Mouse (Mus musculus): ENCODE measurements around the gene Lrrfip2.

GRCm38 (mm10) chr9:111153026-111153425, 35.6 kb downstream of the Lrrfip2 start:
- TF ChIP-seq CTCF (conservative IDR thresholded peaks at IDR 0.05 in 1 of 2, IDR thresholded peaks at IDR 0.05 in 1 of 2; ENCODE audit: low read depth in 2 of 2, low read length in 2 of 2) (no peak), USF2 (conservative IDR thresholded peaks at IDR 0.05; ENCODE audit: low read depth, low read length) (no peak), POLR2A (IDR thresholded peaks at IDR 0.05; ENCODE audit: low read depth, low read length) (no peak), TCF12 (IDR thresholded peaks at IDR 0.05; ENCODE audit: low read depth, low read length) (no peak), HCFC1 (IDR thresholded peaks at IDR 0.05; ENCODE audit: low read depth, low read length) (no peak), ZNF384 (IDR thresholded peaks at IDR 0.05; ENCODE audit: low read depth, low read length) (peak; percentile 49), ZKSCAN1 (IDR thresholded peaks at IDR 0.05; ENCODE audit: borderline replicate concordance, low read depth, low read length) (no peak), GABPA (IDR thresholded peaks at IDR 0.05; ENCODE audit: insufficient replicate concordance, low read depth, low read length) (no peak), KAT2A (IDR thresholded peaks at IDR 0.05; ENCODE audit: insufficient replicate concordance, low read length) (no peak), ZC3H11A (IDR thresholded peaks at IDR 0.05; ENCODE audit: low read depth, low read length) (no peak), MAZ (IDR thresholded peaks at IDR 0.05; ENCODE audit: low read depth, low read length) (no peak)
